Mouse (Mus musculus) urinary bladder, postnatal 25 days (tissue): ENCODE measurements around the gene C4b.
"Not testable (repeated sequence)": the region's sequence is repeated elsewhere in the genome, so short reads cannot be mapped to it uniquely, and the experiment has no call there.

Source experiments
- DNase-seq: peaks from one replicate; pipeline ENCODE4 v3.0.0; 2022; ENCODE audit warnings: low spot score

Gene C4b

GRCm38 (mm10) chr17:34743719-34744118 is at the start of gene C4b:
TSS of gene C4b (minus strand) at chr17:34743882.
- DNase-seq, result no peak

- DNase-seq, result no peak
Measured at GRCm38 (mm10) chr17:34777680-34778325, 34.1 kb upstream of the C4b start.

GRCm38 (mm10) chr17:34761471-34761870 is 17.8 kb upstream of the C4b start:
- DNase-seq, result no peak

- DNase-seq, result no peak
Measured at GRCm38 (mm10) chr17:34746531-34746930, 2.8 kb upstream of the C4b start.

- DNase-seq, result not testable (repeated sequence)
Measured at GRCm38 (mm10) chr17:34745166-34745565, 1.5 kb upstream of the C4b start.

- not testable (repeated sequence) for DNase-seq
Measured at GRCm38 (mm10) chr17:34744611-34745010, 929 bp upstream of the C4b start.

- DNase-seq, result no peak
Measured at GRCm38 (mm10) chr17:34744206-34744605, 524 bp upstream of the C4b start.

GRCm38 (mm10) chr17:34740280-34740679 is 3.4 kb downstream of the C4b start:
- no peak for DNase-seq

- DNase-seq, result not testable (repeated sequence)
Measured at GRCm38 (mm10) chr17:34739708-34740107, 4.0 kb downstream of the C4b start.

GRCm38 (mm10) chr17:34737466-34737865 is 6.2 kb downstream of the C4b start:
- DNase-seq, result not testable (repeated sequence)

GRCm38 (mm10) chr17:34729779-34730553 is 13.7 kb downstream of the C4b start:
- DNase-seq, result not testable (repeated sequence)

GRCm38 (mm10) chr17:34729155-34729554 is 14.5 kb downstream of the C4b start:
- DNase-seq, result not testable (repeated sequence)

GRCm38 (mm10) chr17:34727887-34728286 is 15.8 kb downstream of the C4b start:
- DNase-seq, result no peak

- no peak for DNase-seq
Measured at GRCm38 (mm10) chr17:34723066-34723465, 20.6 kb downstream of the C4b start.

- DNase-seq, result not testable (repeated sequence)
Measured at GRCm38 (mm10) chr17:34722238-34722637, 21.4 kb downstream of the C4b start.

GRCm38 (mm10) chr17:34719886-34720285 is 23.8 kb downstream of the C4b start:
- not testable (repeated sequence) for DNase-seq

- DNase-seq, result no peak
Measured at GRCm38 (mm10) chr17:34717401-34717800, 26.3 kb downstream of the C4b start.

- no peak for DNase-seq
Measured at GRCm38 (mm10) chr17:34716247-34716646, 27.4 kb downstream of the C4b start.

- DNase-seq, result not testable (repeated sequence)
Measured at GRCm38 (mm10) chr17:34715451-34715850, 28.2 kb downstream of the C4b start.

- not testable (repeated sequence) for DNase-seq
Measured at GRCm38 (mm10) chr17:34714908-34715445, 28.7 kb downstream of the C4b start.

- not testable (repeated sequence) for DNase-seq
Measured at GRCm38 (mm10) chr17:34714181-34714907, 29.3 kb downstream of the C4b start.

- peak; percentile 67 for DNase-seq
Measured at GRCm38 (mm10) chr17:34712951-34713350, 30.7 kb downstream of the C4b start.
